Mouse (Mus musculus): ENCODE data around the gene Tbr1. TPM values are rescaled to one million over a fixed set of nuclear protein-coding genes. Genes with fewer than 3 reads are reported as not detected.
A peak's percentile ranks its signal among the peaks of the same experiment; 100 is the strongest.

The Tbr1 gene
- 0.04 TPM in 1 of 2 replicates, not detected in the other for polyA plus RNA-seq (2014; fragmentation: Nextera tagmentation; extraction: Ambion mirVana)

DNA sequence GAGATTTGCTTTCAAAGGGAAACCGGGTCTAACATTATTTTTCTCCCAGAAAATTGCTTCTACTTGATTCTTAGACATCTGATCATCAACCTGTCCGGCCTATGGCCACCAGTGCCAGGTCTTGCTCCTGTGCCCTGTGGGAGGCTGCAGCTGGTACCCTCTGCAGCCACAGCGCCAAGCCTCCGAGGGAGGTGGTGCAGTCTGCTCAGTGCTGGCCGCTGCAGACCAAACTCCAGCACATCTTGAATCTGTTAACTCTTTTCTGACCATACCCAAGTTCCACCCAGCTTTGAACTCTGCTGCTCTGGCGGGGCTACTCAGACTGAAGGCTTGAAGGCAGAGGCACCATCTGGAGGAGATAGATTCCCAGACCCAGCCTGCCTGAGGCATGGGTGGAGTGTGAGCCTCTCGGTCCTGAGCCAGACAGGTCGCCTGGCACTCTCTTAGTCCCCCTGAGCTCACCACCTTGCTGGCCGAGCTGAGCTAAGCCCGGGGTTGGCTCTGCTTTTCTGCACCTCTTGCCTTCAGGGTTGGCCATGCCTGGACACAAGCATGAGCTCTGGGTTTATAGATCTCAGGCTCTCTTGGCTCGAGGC, at the start of gene Tbr1:
Gene Tbr1, plus strand, starts transcription at position 275 of the 596 bp plus-strand sequence.
- WGBS = 11% methylated on average over 11 of the region's 11 CpGs
- 0 out of 2 replicates have a peak, but pooled peaks cover 2% of the 10 kb centered on the region for H3K4me1 ChIP-seq (replicated peaks; ENCODE audit: control insufficient read depth, insufficient read depth, low read length)
- peak; percentile 64 for DNase-seq (ENCODE audit: low spot score)
- no peak within 1 kb of the TSS for H3K4me2 ChIP-seq (ENCODE audit: low read length)
- H3K27me3 ChIP-seq (replicated peaks; ENCODE audit: control insufficient read depth, insufficient read depth, low read length) = peaks cover 67% of the 10 kb centered on the region
- H3K27ac ChIP-seq (ENCODE audit: low read depth) = no peak within 1 kb of the TSS
- no peak within 1 kb of the TSS for H3K4me3 ChIP-seq (ENCODE audit: low read depth, low read length)
- peak; percentile 29; the same call in 1 of the 2 replicates for ATAC-seq (replicated peaks; ENCODE audit: low FRiP score, low TSS enrichment, low read depth)
- no peaks in the 10 kb centered on the region for H3K9me3 ChIP-seq (ENCODE audit: control insufficient read depth, low read length)
- no peak within 1 kb of the TSS for H3K9ac ChIP-seq (ENCODE audit: low read length)
- peaks cover 7% of the 10 kb centered on the region; the same call in 1 of the 2 replicates for H3K36me3 ChIP-seq (ENCODE audit: control insufficient read depth, insufficient read depth, low read length)

DNA sequence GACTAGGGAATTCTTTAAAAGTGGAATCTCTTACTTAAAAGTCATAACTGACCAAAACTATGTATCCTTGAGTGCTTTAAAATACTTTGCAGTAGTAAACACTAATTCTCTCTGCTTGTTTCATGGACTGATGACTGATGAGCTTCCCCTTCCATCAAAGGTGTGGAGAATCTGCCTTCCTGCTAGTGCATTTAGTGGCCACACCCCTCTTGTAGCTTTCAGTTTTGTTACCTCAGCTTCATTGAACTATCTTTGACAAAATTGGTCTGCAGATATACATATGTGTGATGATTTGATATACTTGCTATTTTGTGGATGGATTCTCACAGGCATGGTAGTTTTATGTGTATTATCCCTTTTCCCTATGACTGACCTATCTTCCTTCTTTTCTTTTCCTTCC, 47.7 kb upstream of the Tbr1 start:
- Histone ChIP-seq H3K4me3 (ENCODE audit: low read depth, low read length) (no peak overlapping the region), H3K36me3 (ENCODE audit: control insufficient read depth, insufficient read depth, low read length) (no peaks in the 10 kb centered on the region), H3K27me3 (replicated peaks; ENCODE audit: control insufficient read depth, insufficient read depth, low read length) (no peaks in the 10 kb centered on the region), H3K4me2 (ENCODE audit: low read length) (no peak overlapping the region), H3K9ac (ENCODE audit: low read length) (no peak overlapping the region), H3K4me1 (replicated peaks; ENCODE audit: control insufficient read depth, insufficient read depth, low read length) (no peaks in the 10 kb centered on the region), H3K9me3 (ENCODE audit: control insufficient read depth, low read length) (no peaks in the 10 kb centered on the region), H3K27ac (ENCODE audit: low read depth) (no peak overlapping the region)
- ATAC-seq (replicated peaks; ENCODE audit: low FRiP score, low TSS enrichment, low read depth) = no peak
- DNase-seq (ENCODE audit: low spot score) = no peak

DNA sequence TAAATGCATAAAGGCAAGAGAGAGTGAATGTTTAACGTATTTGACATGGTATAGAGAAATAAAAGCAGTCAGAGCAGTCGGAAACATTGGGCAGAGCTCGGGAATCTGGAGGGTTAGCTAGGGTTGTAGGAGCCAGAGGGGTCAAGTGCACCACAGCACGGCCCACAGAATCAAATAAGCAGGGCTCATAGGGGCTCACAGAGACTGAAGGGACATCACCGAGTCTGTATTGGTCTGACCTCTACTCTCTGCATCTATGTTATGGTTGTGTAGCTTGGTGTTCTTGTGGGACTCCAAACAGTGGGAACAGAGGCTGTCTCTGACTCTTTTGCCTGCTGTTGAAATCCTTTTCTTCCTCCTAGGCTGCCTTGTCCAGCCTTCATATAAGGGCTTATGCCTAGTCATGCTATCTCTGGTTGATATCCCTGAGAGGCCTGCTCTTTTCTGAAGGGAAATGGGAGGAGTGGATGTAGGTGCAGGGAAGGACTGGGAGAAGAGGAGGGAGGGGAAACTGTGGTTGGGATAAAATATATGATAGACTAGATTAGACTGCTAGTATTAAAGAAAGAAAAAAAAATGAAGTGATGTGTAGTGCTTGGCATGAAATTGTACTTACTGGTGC, 43.4 kb upstream of the Tbr1 start:
- 0 out of 2 replicates have a peak, but pooled peaks cover 2% of the 10 kb centered on the region for H3K36me3 ChIP-seq (ENCODE audit: control insufficient read depth, insufficient read depth, low read length)
- 78% methylated on average over 5 of the region's 5 CpGs for WGBS

DNA sequence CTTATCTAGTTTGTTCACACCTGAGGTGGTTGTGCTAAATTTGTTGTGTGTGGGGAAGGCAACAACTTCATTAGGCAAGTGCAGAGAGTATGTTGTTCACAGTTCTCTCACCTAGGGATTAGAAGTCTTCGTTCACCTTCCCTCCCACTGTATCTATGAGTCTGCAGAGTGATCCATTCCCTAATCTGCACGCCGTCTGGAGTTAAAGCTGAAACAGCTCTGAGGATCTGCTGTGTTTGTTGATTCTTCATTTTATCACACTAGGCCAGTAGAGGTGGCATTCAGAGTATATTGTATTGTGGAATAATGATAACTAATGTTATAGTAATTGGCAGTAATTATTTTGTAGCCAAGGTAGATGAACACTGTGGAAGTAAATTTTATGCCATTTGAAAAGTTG, 42.7 kb upstream of the Tbr1 start:
- WGBS = 85% methylated on average over 3 of the region's 3 CpGs
- ATAC-seq (replicated peaks; ENCODE audit: low FRiP score, low TSS enrichment, low read depth) = no peak
- H3K36me3 ChIP-seq (ENCODE audit: control insufficient read depth, insufficient read depth, low read length) = 0 out of 2 replicates have a peak, but pooled peaks cover 2% of the 10 kb centered on the region

More for the DNA sequence above, 43.4 kb upstream of the Tbr1 start:
- no peak overlapping the region for H3K4me2 ChIP-seq (ENCODE audit: low read length)
- ATAC-seq (replicated peaks; ENCODE audit: low FRiP score, low TSS enrichment, low read depth) (no peak), DNase-seq (ENCODE audit: low spot score) (no peak)
- no peak overlapping the region for H3K4me3 ChIP-seq (ENCODE audit: low read depth, low read length)
- H3K27ac ChIP-seq (ENCODE audit: low read depth) = no peak overlapping the region
- no peaks in the 10 kb centered on the region for H3K27me3 ChIP-seq (replicated peaks; ENCODE audit: control insufficient read depth, insufficient read depth, low read length)
- no peaks in the 10 kb centered on the region for H3K9me3 ChIP-seq (ENCODE audit: control insufficient read depth, low read length)
- H3K9ac ChIP-seq (ENCODE audit: low read length) = no peak overlapping the region
- no peaks in the 10 kb centered on the region for H3K4me1 ChIP-seq (replicated peaks; ENCODE audit: control insufficient read depth, insufficient read depth, low read length)

DNA sequence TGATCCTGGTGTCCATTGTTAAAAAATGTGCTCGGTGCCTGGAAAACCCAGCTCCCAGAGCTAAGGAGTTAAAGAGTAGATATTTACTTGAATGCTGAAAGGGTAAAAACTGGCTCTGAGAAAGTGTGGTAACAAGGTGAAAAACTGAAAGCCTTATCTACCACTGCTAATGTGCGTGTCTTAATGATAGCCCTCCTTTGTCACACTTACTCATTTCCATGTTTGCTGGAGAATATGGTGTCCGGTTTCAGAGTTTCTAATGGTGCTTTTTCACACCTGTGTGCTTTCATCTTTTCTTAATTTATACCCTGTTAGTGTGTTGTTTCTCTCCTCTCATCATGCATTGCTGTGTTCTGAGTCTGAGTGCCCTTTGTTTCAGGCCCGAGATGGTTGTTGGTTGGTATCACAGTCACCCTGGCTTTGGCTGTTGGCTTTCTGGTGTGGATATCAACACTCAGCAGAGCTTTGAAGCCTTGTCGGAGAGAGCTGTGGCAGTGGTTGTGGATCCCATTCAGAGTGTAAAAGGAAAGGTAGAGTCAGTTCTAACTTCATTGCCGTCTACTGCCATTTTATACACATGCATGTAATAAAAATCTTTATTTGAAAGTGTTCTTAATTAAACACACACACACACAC, 38.1 kb upstream of the Tbr1 start:
- Histone ChIP-seq H3K4me3 (ENCODE audit: low read depth, low read length) (no peak overlapping the region), H3K9ac (ENCODE audit: low read length) (no peak overlapping the region), H3K9me3 (ENCODE audit: control insufficient read depth, low read length) (no peaks in the 10 kb centered on the region), H3K27ac (ENCODE audit: low read depth) (no peak overlapping the region), H3K27me3 (replicated peaks; ENCODE audit: control insufficient read depth, insufficient read depth, low read length) (no peaks in the 10 kb centered on the region), H3K4me1 (replicated peaks; ENCODE audit: control insufficient read depth, insufficient read depth, low read length) (no peaks in the 10 kb centered on the region), H3K4me2 (ENCODE audit: low read length) (no peak overlapping the region), H3K36me3 (ENCODE audit: control insufficient read depth, insufficient read depth, low read length) (peaks cover 10% of the 10 kb centered on the region; the same call in 1 of the 2 replicates)
- ATAC-seq (replicated peaks; ENCODE audit: low FRiP score, low TSS enrichment, low read depth) (no peak), DNase-seq (ENCODE audit: low spot score) (no peak)
- WGBS = 77% methylated on average over 6 of the region's 6 CpGs

More for the DNA sequence above, 42.7 kb upstream of the Tbr1 start:
- DNase-seq (ENCODE audit: low spot score) = no peak
- no peak overlapping the region for H3K4me3 ChIP-seq (ENCODE audit: low read depth, low read length)
- no peak overlapping the region for H3K9ac ChIP-seq (ENCODE audit: low read length)
- no peak overlapping the region for H3K4me2 ChIP-seq (ENCODE audit: low read length)
- no peaks in the 10 kb centered on the region for H3K4me1 ChIP-seq (replicated peaks; ENCODE audit: control insufficient read depth, insufficient read depth, low read length)
- no peak overlapping the region for H3K27ac ChIP-seq (ENCODE audit: low read depth)
- no peaks in the 10 kb centered on the region for H3K27me3 ChIP-seq (replicated peaks; ENCODE audit: control insufficient read depth, insufficient read depth, low read length)
- no peaks in the 10 kb centered on the region for H3K9me3 ChIP-seq (ENCODE audit: control insufficient read depth, low read length)

DNA sequence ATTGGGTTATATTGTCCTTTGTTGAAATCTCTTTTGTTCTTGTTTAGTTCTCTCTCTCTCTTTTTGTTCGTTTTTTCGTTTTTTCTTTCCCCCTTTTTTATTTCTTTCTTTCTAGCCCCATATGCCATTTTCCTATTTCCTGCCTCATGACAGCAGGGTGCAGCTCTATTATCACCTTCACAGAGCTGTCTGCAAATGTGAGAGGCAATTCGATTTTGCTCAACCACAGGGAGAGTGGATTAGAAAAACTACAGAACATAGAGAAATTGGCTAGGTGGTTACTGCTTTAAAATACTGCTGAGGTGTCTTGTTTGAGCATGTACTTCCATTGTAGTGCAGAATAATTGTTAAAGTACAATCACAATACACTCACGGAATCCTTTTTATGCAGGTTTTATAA, 37.2 kb upstream of the Tbr1 start:
- no peak overlapping the region for H3K27ac ChIP-seq (ENCODE audit: low read depth)
- H3K27me3 ChIP-seq (replicated peaks; ENCODE audit: control insufficient read depth, insufficient read depth, low read length) = no peaks in the 10 kb centered on the region
- no peak for ATAC-seq (replicated peaks; ENCODE audit: low FRiP score, low TSS enrichment, low read depth)
- H3K36me3 ChIP-seq (ENCODE audit: control insufficient read depth, insufficient read depth, low read length) = peaks cover 10% of the 10 kb centered on the region; the same call in 1 of the 2 replicates
- no peak overlapping the region for H3K4me2 ChIP-seq (ENCODE audit: low read length)
- H3K4me1 ChIP-seq (replicated peaks; ENCODE audit: control insufficient read depth, insufficient read depth, low read length) = no peaks in the 10 kb centered on the region
- no peaks in the 10 kb centered on the region for H3K9me3 ChIP-seq (ENCODE audit: control insufficient read depth, low read length)
- no peak overlapping the region for H3K9ac ChIP-seq (ENCODE audit: low read length)
- 72% methylated on average over 4 of the region's 4 CpGs for WGBS
- DNase-seq (ENCODE audit: low spot score) = no peak
- H3K4me3 ChIP-seq (ENCODE audit: low read depth, low read length) = no peak overlapping the region

DNA sequence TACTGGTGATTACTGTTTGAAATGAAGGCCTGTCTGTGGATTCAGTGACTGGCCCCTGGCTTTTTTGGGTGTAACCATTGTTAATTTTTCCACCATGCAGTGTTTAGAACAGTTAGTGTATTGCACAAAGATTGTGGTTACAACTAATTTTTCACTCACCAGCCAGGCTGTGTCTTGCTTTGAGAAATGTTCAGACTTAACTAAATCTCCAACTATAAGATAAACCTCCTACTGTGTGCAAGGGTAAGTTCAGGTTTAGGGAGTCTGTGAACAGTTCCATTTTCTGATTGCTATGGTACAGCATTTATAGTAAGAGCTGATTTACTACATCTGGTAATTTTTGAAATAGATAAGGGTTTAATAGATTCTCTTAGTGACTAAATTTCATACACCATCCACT, 21.9 kb upstream of the Tbr1 start:
- Histone ChIP-seq H3K4me2 (ENCODE audit: low read length) (no peak overlapping the region), H3K27ac (ENCODE audit: low read depth) (no peak overlapping the region), H3K4me1 (replicated peaks; ENCODE audit: control insufficient read depth, insufficient read depth, low read length) (no peaks in the 10 kb centered on the region), H3K4me3 (ENCODE audit: low read depth, low read length) (no peak overlapping the region), H3K27me3 (replicated peaks; ENCODE audit: control insufficient read depth, insufficient read depth, low read length) (no peaks in the 10 kb centered on the region), H3K9ac (ENCODE audit: low read length) (no peak overlapping the region), H3K9me3 (ENCODE audit: control insufficient read depth, low read length) (no peaks in the 10 kb centered on the region), H3K36me3 (ENCODE audit: control insufficient read depth, insufficient read depth, low read length) (peaks cover 28% of the 10 kb centered on the region)
- DNase-seq (ENCODE audit: low spot score) = no peak
- no peak for ATAC-seq (replicated peaks; ENCODE audit: low FRiP score, low TSS enrichment, low read depth)

DNA sequence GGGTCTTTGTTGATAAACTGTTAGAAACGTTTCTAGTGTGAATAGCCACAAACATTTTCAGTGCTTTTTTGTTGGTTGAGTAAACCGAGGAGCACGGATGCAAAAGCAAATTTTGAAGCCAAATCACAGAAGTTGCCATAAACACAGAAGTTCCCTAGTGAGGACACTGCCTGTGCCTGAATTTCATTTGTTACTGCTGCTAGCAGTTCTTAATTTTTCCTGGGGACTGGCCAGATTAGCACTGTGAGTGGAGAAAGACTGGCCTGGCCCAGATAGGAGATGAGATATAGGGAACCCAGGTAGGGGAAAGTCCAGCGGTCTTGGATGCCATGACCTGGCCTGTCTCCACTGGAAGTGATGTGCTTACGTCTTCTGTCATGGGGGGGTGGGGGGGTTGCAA, 7.8 kb upstream of the Tbr1 start:
- H3K9me3 ChIP-seq (ENCODE audit: control insufficient read depth, low read length) = no peaks in the 10 kb centered on the region
- H3K27me3 ChIP-seq (replicated peaks; ENCODE audit: control insufficient read depth, insufficient read depth, low read length) = no peaks in the 10 kb centered on the region
- H3K4me1 ChIP-seq (replicated peaks; ENCODE audit: control insufficient read depth, insufficient read depth, low read length) = no peaks in the 10 kb centered on the region
- H3K36me3 ChIP-seq (ENCODE audit: control insufficient read depth, insufficient read depth, low read length) = peaks cover 9% of the 10 kb centered on the region; the same call in 1 of the 2 replicates
- no peak overlapping the region for H3K4me2 ChIP-seq (ENCODE audit: low read length)
- ATAC-seq (replicated peaks; ENCODE audit: low FRiP score, low TSS enrichment, low read depth) (no peak), DNase-seq (ENCODE audit: low spot score) (no peak)
- no peak overlapping the region for H3K9ac ChIP-seq (ENCODE audit: low read length)
- WGBS = 78% methylated on average over 5 of the region's 5 CpGs
- no peak overlapping the region for H3K27ac ChIP-seq (ENCODE audit: low read depth)
- no peak overlapping the region for H3K4me3 ChIP-seq (ENCODE audit: low read depth, low read length)

All from intestine, embryonic 14.5 days (tissue).